Mouse (Mus musculus): Measurements from ENCODE around the gene Cdv3. TPM values are rescaled to one million over a fixed set of nuclear protein-coding genes. Genes with fewer than 3 reads are reported as not detected.
"Not testable (repeated sequence)": the region's sequence is repeated elsewhere in the genome, so short reads cannot be mapped to it uniquely, and the experiment has no call there.

Cdv3 gene
- polyA plus RNA-seq, 1 experiment from 2014 or later, result 92.7 TPM

GRCm38 (mm10) chr9:103360642-103361041 lies 5.0 kb downstream of the Cdv3 start:
- no peak overlapping the region for H3K27ac ChIP-seq (ENCODE audit: low read length)
- no peaks in the 10 kb centered on the region for H3K27me3 ChIP-seq (ENCODE audit: control insufficient read depth, insufficient read depth, low read depth, low read length)
- peaks cover 9% of the 10 kb centered on the region for H3K4me1 ChIP-seq (replicated peaks; ENCODE audit: control insufficient read depth, insufficient read depth, low read length)
- no peak overlapping the region for H3K4me3 ChIP-seq (ENCODE audit: low read length)
- 38% methylated on average over 2 of the region's 2 CpGs for WGBS
- H3K9ac ChIP-seq (ENCODE audit: low read length), result no peak overlapping the region
- H3K9me3 ChIP-seq (ENCODE audit: control insufficient read depth, low read length), result no peaks in the 10 kb centered on the region
- peaks cover 31% of the 10 kb centered on the region for H3K36me3 ChIP-seq (ENCODE audit: control insufficient read depth, insufficient read depth, low read length)
- no peak for ATAC-seq (ENCODE audit: low read depth)
- H3K4me2 ChIP-seq (ENCODE audit: low read depth, low read length), result no peak overlapping the region

GRCm38 (mm10) chr9:103358545-103358944 lies 7.1 kb downstream of the Cdv3 start:
- peaks cover 31% of the 10 kb centered on the region for H3K36me3 ChIP-seq (ENCODE audit: control insufficient read depth, insufficient read depth, low read length)
- H3K27me3 ChIP-seq (ENCODE audit: control insufficient read depth, insufficient read depth, low read depth, low read length), result no peaks in the 10 kb centered on the region
- H3K27ac ChIP-seq (ENCODE audit: low read length), result no peak overlapping the region
- WGBS, result 73% methylated on average over 4 of the region's 4 CpGs
- peaks cover 8% of the 10 kb centered on the region for H3K4me1 ChIP-seq (replicated peaks; ENCODE audit: control insufficient read depth, insufficient read depth, low read length)
- H3K9ac ChIP-seq (ENCODE audit: low read length), result no peak overlapping the region
- ATAC-seq (ENCODE audit: low read depth), result no peak
- no peak overlapping the region for H3K4me2 ChIP-seq (ENCODE audit: low read depth, low read length)
- H3K4me3 ChIP-seq (ENCODE audit: low read length), result no peak overlapping the region
- H3K9me3 ChIP-seq (ENCODE audit: control insufficient read depth, low read length), result no peaks in the 10 kb centered on the region

GRCm38 (mm10) chr9:103357893-103358292 lies 7.7 kb downstream of the Cdv3 start:
- Histone ChIP-seq H3K4me3 (ENCODE audit: low read length) (no peak overlapping the region), H3K9ac (ENCODE audit: low read length) (no peak overlapping the region), H3K4me1 (replicated peaks; ENCODE audit: control insufficient read depth, insufficient read depth, low read length) (peaks cover 3% of the 10 kb centered on the region; the same call in 1 of the 2 replicates), H3K4me2 (ENCODE audit: low read depth, low read length) (no peak overlapping the region), H3K36me3 (ENCODE audit: control insufficient read depth, insufficient read depth, low read length) (peaks cover 29% of the 10 kb centered on the region), H3K9me3 (ENCODE audit: control insufficient read depth, low read length) (no peaks in the 10 kb centered on the region), H3K27ac (ENCODE audit: low read length) (no peak overlapping the region), H3K27me3 (ENCODE audit: control insufficient read depth, insufficient read depth, low read depth, low read length) (no peaks in the 10 kb centered on the region)
- ATAC-seq (ENCODE audit: low read depth), result no peak

GRCm38 (mm10) chr9:103353500-103354260 lies 12.0 kb downstream of the Cdv3 start:
- 67% methylated on average over 5 of the region's 7 CpGs for WGBS
- ATAC-seq (ENCODE audit: low read depth); H3K9ac ChIP-seq (ENCODE audit: low read length): not testable (repeated sequence)

GRCm38 (mm10) chr9:103348791-103349190 lies 16.8 kb downstream of the Cdv3 start:
- Histone ChIP-seq H3K27me3 (ENCODE audit: control insufficient read depth, insufficient read depth, low read depth, low read length) (no peaks in the 10 kb centered on the region), H3K9me3 (ENCODE audit: control insufficient read depth, low read length) (no peaks in the 10 kb centered on the region), H3K9ac (ENCODE audit: low read length) (no peak overlapping the region), H3K4me2 (ENCODE audit: low read depth, low read length) (no peak overlapping the region), H3K4me1 (replicated peaks; ENCODE audit: control insufficient read depth, insufficient read depth, low read length) (no peaks in the 10 kb centered on the region; the same call in 1 of the 2 replicates), H3K36me3 (ENCODE audit: control insufficient read depth, insufficient read depth, low read length) (peaks cover 36% of the 10 kb centered on the region), H3K4me3 (ENCODE audit: low read length) (no peak overlapping the region), H3K27ac (ENCODE audit: low read length) (no peak overlapping the region)
- no peak for ATAC-seq (ENCODE audit: low read depth)

More at GRCm38 (mm10) chr9:103353500-103354260, 12.0 kb downstream of the Cdv3 start:
- not testable (repeated sequence) for H3K9me3 ChIP-seq (ENCODE audit: control insufficient read depth, low read length); H3K4me2 ChIP-seq (ENCODE audit: low read depth, low read length); H3K4me1 ChIP-seq (replicated peaks; ENCODE audit: control insufficient read depth, insufficient read depth, low read length); H3K27me3 ChIP-seq (ENCODE audit: control insufficient read depth, insufficient read depth, low read depth, low read length); H3K27ac ChIP-seq (ENCODE audit: low read length); H3K4me3 ChIP-seq (ENCODE audit: low read length)
- H3K36me3 ChIP-seq (ENCODE audit: control insufficient read depth, insufficient read depth, low read length), result peaks cover 29% of the 10 kb centered on the region

- no peak overlapping the region for H3K9ac ChIP-seq (ENCODE audit: low read length)
- no peak for ATAC-seq (ENCODE audit: low read depth)
- 68% methylated on average over 1 of the region's 1 CpGs for WGBS
Observed at GRCm38 (mm10) chr9:103347996-103348490, 17.6 kb downstream of the Cdv3 start.

GRCm38 (mm10) chr9:103347045-103347444 lies 18.6 kb downstream of the Cdv3 start:
- H3K9ac ChIP-seq (ENCODE audit: low read length), result no peak overlapping the region
- H3K4me1 ChIP-seq (replicated peaks; ENCODE audit: control insufficient read depth, insufficient read depth, low read length), result no peaks in the 10 kb centered on the region; the same call in 1 of the 2 replicates
- H3K4me3 ChIP-seq (ENCODE audit: low read length), result no peak overlapping the region
- peaks cover 44% of the 10 kb centered on the region for H3K36me3 ChIP-seq (ENCODE audit: control insufficient read depth, insufficient read depth, low read length)
- ATAC-seq (ENCODE audit: low read depth), result no peak
- H3K4me2 ChIP-seq (ENCODE audit: low read depth, low read length), result no peak overlapping the region
- H3K27me3 ChIP-seq (ENCODE audit: control insufficient read depth, insufficient read depth, low read depth, low read length), result no peaks in the 10 kb centered on the region
- H3K9me3 ChIP-seq (ENCODE audit: control insufficient read depth, low read length), result no peaks in the 10 kb centered on the region
- no peak overlapping the region for H3K27ac ChIP-seq (ENCODE audit: low read length)
- WGBS, result 72% methylated on average over 4 of the region's 4 CpGs

More at GRCm38 (mm10) chr9:103347996-103348490, 17.6 kb downstream of the Cdv3 start:
- no peak overlapping the region for H3K4me2 ChIP-seq (ENCODE audit: low read depth, low read length)
- H3K36me3 ChIP-seq (ENCODE audit: control insufficient read depth, insufficient read depth, low read length), result peaks cover 42% of the 10 kb centered on the region
- no peaks in the 10 kb centered on the region for H3K27me3 ChIP-seq (ENCODE audit: control insufficient read depth, insufficient read depth, low read depth, low read length)
- H3K27ac ChIP-seq (ENCODE audit: low read length), result no peak overlapping the region
- no peaks in the 10 kb centered on the region; the same call in 1 of the 2 replicates for H3K4me1 ChIP-seq (replicated peaks; ENCODE audit: control insufficient read depth, insufficient read depth, low read length)
- H3K4me3 ChIP-seq (ENCODE audit: low read length), result no peak overlapping the region
- H3K9me3 ChIP-seq (ENCODE audit: control insufficient read depth, low read length), result no peaks in the 10 kb centered on the region

GRCm38 (mm10) chr9:103336912-103337311 lies 28.7 kb downstream of the Cdv3 start:
- no peaks in the 10 kb centered on the region for H3K4me1 ChIP-seq (replicated peaks; ENCODE audit: control insufficient read depth, insufficient read depth, low read length)
- no peaks in the 10 kb centered on the region for H3K9me3 ChIP-seq (ENCODE audit: control insufficient read depth, low read length)
- H3K4me3 ChIP-seq (ENCODE audit: low read length), result no peak overlapping the region
- H3K9ac ChIP-seq (ENCODE audit: low read length), result no peak overlapping the region
- H3K27ac ChIP-seq (ENCODE audit: low read length), result no peak overlapping the region
- no peak overlapping the region for H3K4me2 ChIP-seq (ENCODE audit: low read depth, low read length)
- no peaks in the 10 kb centered on the region for H3K27me3 ChIP-seq (ENCODE audit: control insufficient read depth, insufficient read depth, low read depth, low read length)
- no peak for ATAC-seq (ENCODE audit: low read depth)
- peaks cover 69% of the 10 kb centered on the region for H3K36me3 ChIP-seq (ENCODE audit: control insufficient read depth, insufficient read depth, low read length)

- Histone ChIP-seq H3K9me3 (ENCODE audit: control insufficient read depth, low read length) (no peaks in the 10 kb centered on the region), H3K36me3 (ENCODE audit: control insufficient read depth, insufficient read depth, low read length) (peaks cover 60% of the 10 kb centered on the region), H3K27me3 (ENCODE audit: control insufficient read depth, insufficient read depth, low read depth, low read length) (no peaks in the 10 kb centered on the region), H3K4me1 (replicated peaks; ENCODE audit: control insufficient read depth, insufficient read depth, low read length) (no peaks in the 10 kb centered on the region), H3K4me2 (ENCODE audit: low read depth, low read length) (no peak overlapping the region), H3K4me3 (ENCODE audit: low read length) (no peak overlapping the region), H3K9ac (ENCODE audit: low read length) (no peak overlapping the region), H3K27ac (ENCODE audit: low read length) (no peak overlapping the region)
- WGBS, result 79% methylated on average over 6 of the region's 6 CpGs
- ATAC-seq (ENCODE audit: low read depth), result no peak
Observed at GRCm38 (mm10) chr9:103332663-103333062, 33.0 kb downstream of the Cdv3 start.

Data from lung, embryonic 16.5 days (tissue).